Mouse (Mus musculus): ENCODE results near the gene Kcnj14.
A peak's percentile ranks its signal among the peaks of the same experiment; 100 is the strongest.

Gene Kcnj14

GRCm38 (mm10) chr7:45824598-45824997, at the start of gene Kcnj14:
Gene Kcnj14 (minus strand): TSS chr7:45824782.
- DNase-seq (ENCODE audit: low spot score) = no peak

- DNase-seq (ENCODE audit: low spot score) = peak; percentile 74
Measured at GRCm38 (mm10) chr7:45873061-45873947, 48.7 kb upstream of the Kcnj14 start.

GRCm38 (mm10) chr7:45872624-45873023, 48.0 kb upstream of the Kcnj14 start, which contains the start of gene Kdelr1:
Gene Kdelr1 (plus strand): TSS chr7:45872772.
- peak; percentile 94 for DNase-seq (ENCODE audit: low spot score)

GRCm38 (mm10) chr7:45870282-45871058, 45.9 kb upstream of the Kcnj14 start:
- no peak for DNase-seq (ENCODE audit: low spot score)

GRCm38 (mm10) chr7:45869787-45870186, 45.2 kb upstream of the Kcnj14 start:
- DNase-seq (ENCODE audit: low spot score) = peak; percentile 55

GRCm38 (mm10) chr7:45869107-45869670, 44.6 kb upstream of the Kcnj14 start:
- no peak for DNase-seq (ENCODE audit: low spot score)

- DNase-seq (ENCODE audit: low spot score) = no peak
Measured at GRCm38 (mm10) chr7:45867871-45868270, 43.3 kb upstream of the Kcnj14 start.

- DNase-seq (ENCODE audit: low spot score) = peak; percentile 98
Measured at GRCm38 (mm10) chr7:45865925-45866910, 41.6 kb upstream of the Kcnj14 start.

GRCm38 (mm10) chr7:45864435-45864834, 39.9 kb upstream of the Kcnj14 start:
- no peak for DNase-seq (ENCODE audit: low spot score)

- no peak for DNase-seq (ENCODE audit: low spot score)
Measured at GRCm38 (mm10) chr7:45862804-45863203, 38.2 kb upstream of the Kcnj14 start.

- DNase-seq (ENCODE audit: low spot score) = no peak
Measured at GRCm38 (mm10) chr7:45859008-45859407, 34.4 kb upstream of the Kcnj14 start.

GRCm38 (mm10) chr7:45856950-45857901, 32.6 kb upstream of the Kcnj14 start:
- DNase-seq (ENCODE audit: low spot score) = peak; percentile 75

GRCm38 (mm10) chr7:45853089-45853488, 28.5 kb upstream of the Kcnj14 start:
- peak; percentile 56 for DNase-seq (ENCODE audit: low spot score)

- no peak for DNase-seq (ENCODE audit: low spot score)
Measured at GRCm38 (mm10) chr7:45850661-45851060, 26.1 kb upstream of the Kcnj14 start.

GRCm38 (mm10) chr7:45848447-45849027, 24.0 kb upstream of the Kcnj14 start:
- no peak for DNase-seq (ENCODE audit: low spot score)

- no peak for DNase-seq (ENCODE audit: low spot score)
Measured at GRCm38 (mm10) chr7:45842950-45843744, 18.6 kb upstream of the Kcnj14 start.

- no peak for DNase-seq (ENCODE audit: low spot score)
Measured at GRCm38 (mm10) chr7:45833924-45834323, 9.3 kb upstream of the Kcnj14 start.

GRCm38 (mm10) chr7:45833148-45833790, 8.7 kb upstream of the Kcnj14 start:
- peak; percentile 60 for DNase-seq (ENCODE audit: low spot score)

Data from testis, postnatal 10 days (tissue).